Mouse (Mus musculus): ENCODE results near the gene Spn. TPM values are rescaled to one million over a fixed set of nuclear protein-coding genes. Genes with fewer than 3 reads are reported as not detected.

Spn gene
- polyA plus RNA-seq, 1 experiment, result 3.9 TPM

DNA sequence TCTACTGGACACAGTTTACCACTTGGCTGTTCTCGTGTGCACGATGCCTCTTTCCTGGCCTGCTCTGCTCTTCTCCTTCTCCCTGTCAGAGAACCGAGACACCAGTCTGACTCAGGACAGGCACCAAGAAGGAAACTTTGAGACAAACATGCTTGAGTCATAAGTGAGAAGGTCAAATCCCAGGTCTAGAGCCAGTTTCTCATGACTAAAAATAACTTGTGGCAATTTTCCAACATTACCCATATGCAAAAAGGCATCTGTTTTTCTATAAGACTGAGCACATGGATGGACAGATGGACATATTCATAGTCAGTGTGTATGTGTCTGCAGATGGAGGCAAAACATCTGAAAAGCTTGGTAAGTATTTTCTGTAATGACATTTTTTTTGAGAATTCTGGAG, 15.9 kb upstream of the Spn start:
- Histone ChIP-seq H3K4me1 (ENCODE audit: control insufficient read depth, insufficient read depth, insufficient read length, low read length) (no peaks in the 10 kb centered on the region), H3K27me3 (ENCODE audit: control insufficient read depth, insufficient read depth, low read length) (no peaks in the 10 kb centered on the region), H3K36me3 (ENCODE audit: control insufficient read depth, insufficient read depth, low read length) (no peaks in the 10 kb centered on the region), H3K27ac (ENCODE audit: insufficient read depth, low read depth, low read length) (no peak overlapping the region), H3K4me3 (ENCODE audit: low read depth, low read length) (no peak overlapping the region)
- WGBS, result 69% methylated on average over 3 of the region's 3 CpGs
- TF ChIP-seq POLR2A (IDR thresholded peaks at IDR 0.05; ENCODE audit: low read depth, low read length) (no peak), CTCF (IDR thresholded peaks at IDR 0.05; ENCODE audit: extremely low read depth, insufficient read length, insufficient replicate concordance, low read depth, low read length) (no peak)

DNA sequence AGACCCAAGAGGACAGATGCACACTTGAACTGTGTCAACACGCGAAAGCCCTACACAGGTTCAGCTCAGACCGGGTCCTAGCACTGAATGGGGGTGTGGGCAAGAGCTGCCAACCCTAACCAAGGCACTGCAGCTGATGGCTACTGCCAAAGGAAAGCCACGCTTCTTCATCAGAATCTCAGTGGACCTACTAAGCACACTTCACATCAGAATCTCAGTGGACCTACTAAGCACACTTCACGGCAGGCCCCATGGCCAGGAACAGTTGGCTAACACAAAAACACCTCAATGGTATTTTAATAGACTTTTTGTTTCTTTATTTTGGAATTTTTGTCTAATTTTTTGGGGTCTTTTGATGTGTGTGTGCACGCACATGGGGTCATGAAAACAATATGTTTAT, 14.8 kb upstream of the Spn start:
- Histone ChIP-seq H3K36me3 (ENCODE audit: control insufficient read depth, insufficient read depth, low read length) (no peaks in the 10 kb centered on the region), H3K27me3 (ENCODE audit: control insufficient read depth, insufficient read depth, low read length) (no peaks in the 10 kb centered on the region), H3K4me1 (ENCODE audit: control insufficient read depth, insufficient read depth, insufficient read length, low read length) (no peaks in the 10 kb centered on the region), H3K4me3 (ENCODE audit: low read depth, low read length) (no peak overlapping the region), H3K27ac (ENCODE audit: insufficient read depth, low read depth, low read length) (no peak overlapping the region)
- TF ChIP-seq CTCF (IDR thresholded peaks at IDR 0.05; ENCODE audit: extremely low read depth, insufficient read length, insufficient replicate concordance, low read depth, low read length), result no peak
- no peak for TF ChIP-seq POLR2A (IDR thresholded peaks at IDR 0.05; ENCODE audit: low read depth, low read length)
- 91% methylated on average over 6 of the region's 6 CpGs for WGBS

DNA sequence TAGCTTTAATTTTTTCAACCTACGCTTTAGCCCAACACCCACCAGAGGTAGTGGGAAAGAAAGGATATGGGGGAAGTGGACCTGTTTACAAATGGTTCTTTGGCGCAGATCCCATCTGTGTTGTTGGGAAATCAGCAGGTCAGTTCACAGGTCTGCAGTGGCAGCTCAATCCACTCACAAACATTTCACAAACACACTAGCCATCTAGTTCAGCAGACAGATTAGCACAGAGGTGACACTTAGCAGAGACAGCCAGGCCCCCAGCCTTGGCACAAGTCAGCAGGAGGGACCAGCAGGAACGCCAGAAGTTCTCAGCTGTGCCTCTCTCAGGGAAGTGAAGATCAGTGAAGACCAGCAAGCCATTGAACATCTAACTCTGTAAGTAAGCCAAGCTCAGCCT, 10.3 kb upstream of the Spn start:
- WGBS, result 66% methylated on average over 3 of the region's 3 CpGs
- TF ChIP-seq POLR2A (IDR thresholded peaks at IDR 0.05; ENCODE audit: low read depth, low read length) (no peak), CTCF (IDR thresholded peaks at IDR 0.05; ENCODE audit: extremely low read depth, insufficient read length, insufficient replicate concordance, low read depth, low read length) (no peak)
- H3K27ac ChIP-seq (ENCODE audit: insufficient read depth, low read depth, low read length), result no peak overlapping the region
- no peak overlapping the region for H3K4me3 ChIP-seq (ENCODE audit: low read depth, low read length)
- H3K27me3 ChIP-seq (ENCODE audit: control insufficient read depth, insufficient read depth, low read length), result no peaks in the 10 kb centered on the region
- no peaks in the 10 kb centered on the region for H3K4me1 ChIP-seq (ENCODE audit: control insufficient read depth, insufficient read depth, insufficient read length, low read length)
- H3K36me3 ChIP-seq (ENCODE audit: control insufficient read depth, insufficient read depth, low read length), result no peaks in the 10 kb centered on the region

- 90% methylated on average over 2 of the region's 2 CpGs for WGBS
- TF ChIP-seq CTCF (IDR thresholded peaks at IDR 0.05; ENCODE audit: extremely low read depth, insufficient read length, insufficient replicate concordance, low read depth, low read length) (no peak), POLR2A (IDR thresholded peaks at IDR 0.05; ENCODE audit: low read depth, low read length) (no peak)
- H3K36me3 ChIP-seq (ENCODE audit: control insufficient read depth, insufficient read depth, low read length), result no peaks in the 10 kb centered on the region
These were observed 8.6 kb upstream of the Spn start for GRCm38 (mm10) chr7:127146267-127146603.

GRCm38 (mm10) chr7:127145387-127146266, 8.0 kb upstream of the Spn start:
- Histone ChIP-seq H3K27me3 (ENCODE audit: control insufficient read depth, insufficient read depth, low read length) (no peaks in the 10 kb centered on the region), H3K4me1 (ENCODE audit: control insufficient read depth, insufficient read depth, insufficient read length, low read length) (no peaks in the 10 kb centered on the region), H3K4me3 (ENCODE audit: low read depth, low read length) (no peak overlapping the region), H3K27ac (ENCODE audit: insufficient read depth, low read depth, low read length) (no peak overlapping the region), H3K36me3 (ENCODE audit: control insufficient read depth, insufficient read depth, low read length) (no peaks in the 10 kb centered on the region)
- 67% methylated on average over 9 of the region's 9 CpGs for WGBS
- no peak for TF ChIP-seq CTCF (IDR thresholded peaks at IDR 0.05; ENCODE audit: extremely low read depth, insufficient read length, insufficient replicate concordance, low read depth, low read length)
- no peak for TF ChIP-seq POLR2A (IDR thresholded peaks at IDR 0.05; ENCODE audit: low read depth, low read length)

More at GRCm38 (mm10) chr7:127146267-127146603, 8.6 kb upstream of the Spn start:
- H3K27me3 ChIP-seq (ENCODE audit: control insufficient read depth, insufficient read depth, low read length), result no peaks in the 10 kb centered on the region
- no peak overlapping the region for H3K4me3 ChIP-seq (ENCODE audit: low read depth, low read length)
- no peak overlapping the region for H3K27ac ChIP-seq (ENCODE audit: insufficient read depth, low read depth, low read length)
- no peaks in the 10 kb centered on the region for H3K4me1 ChIP-seq (ENCODE audit: control insufficient read depth, insufficient read depth, insufficient read length, low read length)

DNA sequence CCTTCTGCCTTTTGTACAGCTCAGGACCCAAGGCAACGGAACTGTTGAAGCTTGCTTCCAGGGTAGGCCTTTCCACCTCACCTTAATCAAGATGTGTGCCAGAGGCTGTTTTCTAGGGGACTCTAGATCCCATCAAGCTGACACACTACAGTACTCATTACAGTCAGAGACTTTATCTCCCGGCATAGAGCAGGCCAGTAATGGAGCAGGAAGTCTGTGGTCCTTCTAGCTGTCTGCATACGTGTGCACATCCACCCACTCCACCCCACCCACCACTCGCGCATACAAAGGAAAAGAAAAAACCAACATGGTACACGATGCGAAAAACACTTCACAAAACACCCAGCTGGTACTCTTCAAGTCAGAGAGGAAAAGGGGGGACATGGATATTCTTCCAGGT, 6.8 kb upstream of the Spn start:
- TF ChIP-seq POLR2A (IDR thresholded peaks at IDR 0.05; ENCODE audit: low read depth, low read length), result no peak
- TF ChIP-seq CTCF (IDR thresholded peaks at IDR 0.05; ENCODE audit: extremely low read depth, insufficient read length, insufficient replicate concordance, low read depth, low read length), result no peak
- Histone ChIP-seq H3K4me1 (ENCODE audit: control insufficient read depth, insufficient read depth, insufficient read length, low read length) (no peaks in the 10 kb centered on the region), H3K27ac (ENCODE audit: insufficient read depth, low read depth, low read length) (peak overlapping the region; percentile 8; the same call in 1 of the 2 replicates), H3K36me3 (ENCODE audit: control insufficient read depth, insufficient read depth, low read length) (no peaks in the 10 kb centered on the region), H3K4me3 (ENCODE audit: low read depth, low read length) (peak overlapping the region; percentile 49), H3K27me3 (ENCODE audit: control insufficient read depth, insufficient read depth, low read length) (no peaks in the 10 kb centered on the region)
- 77% methylated on average over 7 of the region's 7 CpGs for WGBS

DNA sequence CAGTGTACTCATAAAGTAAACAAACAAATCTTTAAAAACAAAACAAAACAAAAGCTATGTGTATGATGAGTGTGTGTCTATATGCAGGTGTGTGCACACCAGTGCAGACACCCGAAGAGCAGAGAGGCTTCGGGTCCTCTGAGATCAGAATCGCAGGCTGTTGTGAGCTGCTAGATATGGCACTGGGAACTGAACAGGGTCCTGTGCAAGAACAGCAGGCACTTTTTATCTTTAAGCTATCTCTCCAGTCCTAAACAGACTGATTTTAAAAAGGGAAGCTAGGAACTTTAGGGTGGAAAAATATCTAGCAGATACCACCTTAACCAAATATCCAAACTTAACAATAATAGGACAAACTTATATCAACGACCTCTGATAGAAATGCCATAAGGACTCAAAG, 5.0 kb upstream of the Spn start:
- H3K4me3 ChIP-seq (ENCODE audit: low read depth, low read length), result no peak overlapping the region
- no peaks in the 10 kb centered on the region for H3K27me3 ChIP-seq (ENCODE audit: control insufficient read depth, insufficient read depth, low read length)
- 80% methylated on average over 4 of the region's 4 CpGs for WGBS
- no peaks in the 10 kb centered on the region for H3K4me1 ChIP-seq (ENCODE audit: control insufficient read depth, insufficient read depth, insufficient read length, low read length)
- no peak for TF ChIP-seq CTCF (IDR thresholded peaks at IDR 0.05; ENCODE audit: extremely low read depth, insufficient read length, insufficient replicate concordance, low read depth, low read length)
- TF ChIP-seq POLR2A (IDR thresholded peaks at IDR 0.05; ENCODE audit: low read depth, low read length), result no peak
- H3K36me3 ChIP-seq (ENCODE audit: control insufficient read depth, insufficient read depth, low read length), result no peaks in the 10 kb centered on the region
- H3K27ac ChIP-seq (ENCODE audit: insufficient read depth, low read depth, low read length), result no peak overlapping the region
